Comparison of ENCODE assay signal across 23 mouse cellular contexts in genomic region chr11:70842983-70843382, GRCm38 (mm10). TPM values are rescaled to one million over a fixed set of nuclear protein-coding genes. Genes with fewer than 3 reads are reported as not detected.
DNase-seq lines count a peak whose midpoint lies in the region; ATAC-seq lines count a peak whose summit lies in the region.
"Had no signal": no experiment of that assay in that cellular context is flagged by ENCODE, and none has a peak within 500 bp of the region (broad histone marks: within the 10 kb centered on the region; RNA-seq: fewer than 3 reads in every experiment).

No protein-coding gene starts in this region.

- DNase-seq in kidney, postnatal 25 days: peak; percentile 10 to 50
- no peak for DNase-seq in kidney, adult 11 months
- DNase-seq in midbrain, embryonic 11.5 days (ENCODE audit: low spot score, missing footprints): peak; percentile 65
- no peak for DNase-seq in midbrain, embryonic 14.5 days
- peak; percentile 75 for DNase-seq in yolk sac, embryonic 10.5 days (ENCODE audit: low spot score)
- DNase-seq in hindbrain, embryonic 10.5 days (ENCODE audit: low spot score): no peak
- DNase-seq in adrenal gland, postnatal 36 days: no peak
- DNase-seq: adrenal gland, postnatal 10 days; B cell, adult 2 months; cerebellum, adult 18-20 months; cerebellum, adult 9-11 months; cerebellum, postnatal 36 days; forebrain, postnatal 0 days; gastrocnemius, postnatal 14 days; heart, adult 2 months; heart, postnatal 14 days had no signal

- H3K36me3 ChIP-seq in midbrain, embryonic 11.5 days (ENCODE audit: control insufficient read depth, insufficient read depth, low read length): no peaks in the 10 kb centered on the region
- no peaks in the 10 kb centered on the region for H3K36me3 ChIP-seq in midbrain, embryonic 14.5 days (ENCODE audit: control insufficient read depth, insufficient read depth, low read length)
- H3K36me3 ChIP-seq in intestine, embryonic 16.5 days (ENCODE audit: control insufficient read depth, insufficient read depth, low read length): no peaks in the 10 kb centered on the region
- H3K36me3 ChIP-seq in hindbrain, embryonic 10.5 days: no peaks in the 10 kb centered on the region
- H3K36me3 ChIP-seq: embryonic facial prominence, embryonic 10.5 days; heart, embryonic 15.5 days had no signal

- no peak overlapping the region for H3K4me2 ChIP-seq in midbrain, embryonic 11.5 days
- H3K4me2 ChIP-seq in midbrain, embryonic 14.5 days (ENCODE audit: low read length): no peak overlapping the region
- H3K4me2 ChIP-seq in intestine, embryonic 16.5 days (ENCODE audit: low read depth, low read length): no peak overlapping the region
- H3K4me2 ChIP-seq: forebrain, embryonic 13.5 days had no signal

- peaks cover 17% of the 10 kb centered on the region for H3K4me1 ChIP-seq in midbrain, embryonic 11.5 days (ENCODE audit: control insufficient read depth, insufficient read depth, low read length)
- peaks cover 21% of the 10 kb centered on the region for H3K4me1 ChIP-seq in midbrain, embryonic 14.5 days (ENCODE audit: control insufficient read depth, insufficient read depth, low read length)
- peaks cover 12% of the 10 kb centered on the region for H3K4me1 ChIP-seq in intestine, embryonic 16.5 days (ENCODE audit: control insufficient read depth, insufficient read depth, low read length)
- peaks cover 27% of the 10 kb centered on the region for H3K4me1 ChIP-seq in hindbrain, embryonic 10.5 days (replicated peaks)

- H3K27me3 ChIP-seq in midbrain, embryonic 11.5 days (ENCODE audit: control insufficient read depth, insufficient read depth, low read length): no peaks in the 10 kb centered on the region
- no peaks in the 10 kb centered on the region for H3K27me3 ChIP-seq in midbrain, embryonic 14.5 days (ENCODE audit: control insufficient read depth, insufficient read depth, low read length)
- H3K27me3 ChIP-seq in intestine, embryonic 16.5 days (replicated peaks; ENCODE audit: control insufficient read depth, insufficient read depth, low read length): no peaks in the 10 kb centered on the region
- H3K27me3 ChIP-seq in hindbrain, embryonic 10.5 days (ENCODE audit: insufficient read depth, poor library complexity, severe bottlenecking): no peaks in the 10 kb centered on the region; the same call in 1 of the 2 replicates
- H3K27me3 ChIP-seq: forebrain, embryonic 13.5 days; heart, embryonic 15.5 days had no signal

- H3K4me3 ChIP-seq in midbrain, embryonic 11.5 days (ENCODE audit: low read depth, low read length): no peak overlapping the region
- no peak overlapping the region for H3K4me3 ChIP-seq in midbrain, embryonic 14.5 days (replicated peaks; ENCODE audit: low read depth, low read length)
- no peak overlapping the region for H3K4me3 ChIP-seq in intestine, embryonic 16.5 days (ENCODE audit: low read length)
- H3K4me3 ChIP-seq in hindbrain, embryonic 10.5 days: no peak overlapping the region
- H3K4me3 ChIP-seq: forebrain, embryonic 13.5 days; heart, adult 2 months; heart, embryonic 15.5 days had no signal

- no peak overlapping the region for H3K9ac ChIP-seq in midbrain, embryonic 11.5 days (ENCODE audit: low read length)
- H3K9ac ChIP-seq in midbrain, embryonic 14.5 days (replicated peaks; ENCODE audit: low read length): no peak overlapping the region
- no peak overlapping the region for H3K9ac ChIP-seq in intestine, embryonic 16.5 days (ENCODE audit: low read depth, low read length)
- H3K9ac ChIP-seq: forebrain, embryonic 13.5 days; forebrain, postnatal 0 days had no signal

- no peak for ATAC-seq in midbrain, embryonic 11.5 days (ENCODE audit: low FRiP score)
- no peak for ATAC-seq in midbrain, embryonic 14.5 days (ENCODE audit: low FRiP score, low TSS enrichment)
- ATAC-seq in intestine, embryonic 16.5 days: peak; percentile 70
- ATAC-seq: CD4-positive, CD25-positive, alpha-beta regulatory T cell, adult 4 months; forebrain, embryonic 13.5 days; forebrain, postnatal 0 days had no signal

- no peak overlapping the region for H3K27ac ChIP-seq in midbrain, embryonic 11.5 days (ENCODE audit: low read depth, low read length)
- no peak overlapping the region for H3K27ac ChIP-seq in midbrain, embryonic 14.5 days (replicated peaks; ENCODE audit: low read depth, low read length)
- H3K27ac ChIP-seq in intestine, embryonic 16.5 days (ENCODE audit: low read length): peak overlapping the region; percentile 10; the same call in 1 of the 2 replicates
- no peak overlapping the region for H3K27ac ChIP-seq in hindbrain, embryonic 10.5 days
- H3K27ac ChIP-seq: embryonic facial prominence, embryonic 10.5 days; forebrain, embryonic 13.5 days; heart, adult 2 months had no signal

- no peaks in the 10 kb centered on the region for H3K9me3 ChIP-seq in midbrain, embryonic 11.5 days (ENCODE audit: control insufficient read depth, low read length)
- no peaks in the 10 kb centered on the region for H3K9me3 ChIP-seq in midbrain, embryonic 14.5 days (ENCODE audit: control insufficient read depth, low read length)
- H3K9me3 ChIP-seq in intestine, embryonic 16.5 days (ENCODE audit: control insufficient read depth, low read length): no peaks in the 10 kb centered on the region
- no peaks in the 10 kb centered on the region for H3K9me3 ChIP-seq in hindbrain, embryonic 10.5 days
- H3K9me3 ChIP-seq: embryonic facial prominence, embryonic 10.5 days; forebrain, embryonic 13.5 days; G1E; heart, embryonic 15.5 days had no signal

- 62% methylated on average over 4 of the region's 4 CpGs for whole genome bisulfite sequencing in midbrain, embryonic 11.5 days
- WGBS in midbrain, embryonic 14.5 days: 64% methylated on average over 4 of the region's 4 CpGs
- WGBS in intestine, embryonic 16.5 days: 42% methylated on average over 4 of the region's 4 CpGs
- 57% methylated on average over 4 of the region's 4 CpGs for WGBS in hindbrain, embryonic 10.5 days

RNA-seq across cellular contexts. Expression of gene Rabep1, which starts 1.6 kb away (rescaled TPM):
- 41.7 and 44.2 TPM in 2 replicates for polyA plus RNA-seq in midbrain, embryonic 11.5 days (2014; fragmentation: Nextera tagmentation; extraction: Ambion mirVana)
- polyA plus RNA-seq in midbrain, embryonic 14.5 days (2014; fragmentation: Nextera tagmentation; extraction: Ambion mirVana): 69.9 and 77.0 TPM in 2 replicates
- 55.8 and 60.7 TPM in 2 replicates for polyA plus RNA-seq in intestine, embryonic 16.5 days (2015; fragmentation: Nextera tagmentation; extraction: Ambion mirVana)
- 32.5 and 41.7 TPM in 2 replicates for polyA plus RNA-seq in hindbrain, embryonic 10.5 days (2016; fragmentation: Nextera tagmentation; extraction: Ambion mirVana)
- 100 to 1,000 TPM; 144 to 170 TPM for total RNA-seq in adrenal gland, postnatal 36 days (2021)

RNA-seq across cellular contexts. Expression of gene Scimp, which starts 30.6 kb away (rescaled TPM):
- not detected in 2 replicates for polyA plus RNA-seq in midbrain, embryonic 11.5 days (2014; fragmentation: Nextera tagmentation; extraction: Ambion mirVana)
- 0.39 TPM in 1 of 2 replicates, not detected in the other for polyA plus RNA-seq in midbrain, embryonic 14.5 days (2014; fragmentation: Nextera tagmentation; extraction: Ambion mirVana)
- 0.37 and 1.0 TPM in 2 replicates for polyA plus RNA-seq in intestine, embryonic 16.5 days (2015; fragmentation: Nextera tagmentation; extraction: Ambion mirVana)
- not detected in 2 replicates for polyA plus RNA-seq in hindbrain, embryonic 10.5 days (2016; fragmentation: Nextera tagmentation; extraction: Ambion mirVana)
- 1 to 10 TPM; 1.2 to 1.3 TPM for total RNA-seq in adrenal gland, postnatal 36 days (2021)
- total RNA-seq: forebrain, postnatal 0 days; G1E; gastrocnemius, adult 18-20 months had no signal
- polyA plus RNA-seq: embryonic facial prominence, embryonic 10.5 days; forebrain, embryonic 13.5 days; forebrain, postnatal 0 days; G1E had no signal

Comparison
In these comparisons a context has a peak if more than half of its experiments do, and no peak if none do; other contexts are left out.
1. DNase-seq: peak in kidney, postnatal 25 days (2 of 2), midbrain, embryonic 11.5 days (single experiment) and yolk sac, embryonic 10.5 days (single experiment); none in kidney, adult 11 months (single experiment), midbrain, embryonic 14.5 days (single experiment), hindbrain, embryonic 10.5 days (single experiment) and adrenal gland, postnatal 36 days (0 of 2).